Mouse (Mus musculus): ENCODE results near the gene Gprc5d. TPM values are rescaled to one million over a fixed set of nuclear protein-coding genes. Genes with fewer than 3 reads are reported as not detected.

Gene Gprc5d
- total and polyA plus RNA-seq, 3 experiments = not detected

DNA sequence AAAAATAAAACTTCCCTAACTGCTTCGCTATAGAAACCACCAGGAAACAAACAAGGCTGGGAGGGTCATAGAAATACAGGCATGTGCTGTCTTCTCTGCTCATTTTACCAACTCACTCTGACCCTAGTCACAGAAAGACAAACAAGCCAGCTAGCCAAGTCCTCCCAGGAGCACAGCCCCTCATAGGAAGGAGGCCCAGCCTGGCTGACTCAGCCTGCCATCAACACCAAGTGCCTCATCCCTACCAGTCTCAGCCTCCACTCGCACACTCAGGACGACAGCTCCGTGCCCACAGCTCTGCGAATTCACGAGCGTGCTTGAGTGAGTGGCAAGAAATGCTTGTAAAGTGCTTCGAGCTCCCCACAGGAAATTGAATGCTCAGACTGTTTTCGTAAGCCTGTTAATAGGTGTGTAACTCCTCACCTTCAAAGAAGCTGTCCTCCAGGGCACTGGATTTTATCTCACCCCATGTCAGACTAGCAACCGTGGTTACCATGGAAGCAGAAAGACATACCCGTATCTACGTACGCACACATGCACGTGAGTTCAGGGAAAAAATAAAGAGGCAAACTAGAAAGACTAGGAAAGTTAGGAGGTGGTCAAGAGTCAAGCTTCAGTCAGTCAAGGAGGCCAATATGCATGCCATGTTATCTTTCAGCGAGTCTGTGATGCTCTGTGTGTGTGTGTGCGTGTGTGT, 23.5 kb upstream of the Gprc5d start:
- TF ChIP-seq MXI1 (IDR thresholded peaks at IDR 0.05; ENCODE audit: low read depth, low read length) (no peak), PAX5 (IDR thresholded peaks at IDR 0.05; ENCODE audit: low read length) (no peak), ZC3H11A (IDR thresholded peaks at IDR 0.05; ENCODE audit: low read depth, low read length) (no peak), JUND (conservative IDR thresholded peaks at IDR 0.05; ENCODE audit: low read depth, low read length) (no peak), NELFE (IDR thresholded peaks at IDR 0.05; ENCODE audit: low read depth, low read length) (no peak)
- H3K4me1 ChIP-seq (ENCODE audit: control insufficient read depth in 1 of 2, insufficient read depth in 2 of 2) = 0 out of 4 replicates have a peak, but pooled peaks cover 0 to 2% of the 10 kb centered on the region in 2 experiments
- DNase-seq (ENCODE audit: extremely low read depth) = no peak
- H3K4me3 ChIP-seq (replicated peaks in 1 of 3; ENCODE audit: low read depth in 2 of 3, low read length in 2 of 3, poor library complexity in 1 of 3) = no peak overlapping the region
- no peaks in the 10 kb centered on the region for H3K36me3 ChIP-seq (replicated peaks in 1 of 2; ENCODE audit: control insufficient read depth in 1 of 2, insufficient read depth in 1 of 2, low read length in 1 of 2)
- H3K79me2 ChIP-seq (replicated peaks; ENCODE audit: control insufficient read depth, extremely low read depth, insufficient read depth, poor library complexity, severe bottlenecking) = no peaks in the 10 kb centered on the region
- H3K9me3 ChIP-seq (replicated peaks; ENCODE audit: low read length) = no peaks in the 10 kb centered on the region
- H3K9ac ChIP-seq (ENCODE audit: insufficient read depth, low read depth) = no peak overlapping the region
- dilution Hi-C loops (cut with MboI; ENCODE audit: extremely low pct_ligation_motif_present, extremely low pct_unique_long_range_greater_than_20kb, low sequenced_read_pairs) = no loop called here
- no peak overlapping the region for H3K4me2 ChIP-seq (ENCODE audit: insufficient read depth, low read depth, poor library complexity, severe bottlenecking)
- no peak overlapping the region for H3K27ac ChIP-seq (ENCODE audit: insufficient read depth, low read depth)
- H3K27me3 ChIP-seq (replicated peaks) = no peaks in the 10 kb centered on the region
- in situ Hi-C loops (cut with MboI; ENCODE audit: low pct_ligation_motif_present, low pct_unique_long_range_greater_than_20kb, low sequenced_read_pairs) = loop anchor here (10.0 kb wide), 1 partner anchor 57 kb away; no protein-coding TSS in a partner anchor

DNA sequence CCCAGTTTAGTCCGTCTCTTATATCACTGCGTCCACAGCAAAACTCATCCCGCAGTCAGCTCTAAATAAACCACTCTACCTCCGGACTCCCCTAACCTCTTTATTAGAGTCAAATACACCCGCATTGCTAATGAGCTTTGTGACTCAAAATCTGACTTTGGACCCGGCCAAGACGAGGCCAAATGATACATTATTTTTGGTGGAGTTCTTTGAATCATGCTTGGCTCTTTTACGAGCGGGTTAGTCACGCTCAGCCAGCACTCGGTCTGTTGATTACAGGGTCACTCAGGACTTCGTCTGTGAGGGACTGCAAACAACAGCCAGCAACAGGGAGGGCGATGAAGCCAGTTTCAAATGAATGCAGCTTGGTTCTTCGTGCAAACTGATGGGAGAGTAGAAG, 20.7 kb upstream of the Gprc5d start:
- DNase-seq (ENCODE audit: extremely low read depth) = no peak
- no peaks in the 10 kb centered on the region for H3K36me3 ChIP-seq (replicated peaks in 1 of 2; ENCODE audit: control insufficient read depth in 1 of 2, insufficient read depth in 1 of 2, low read length in 1 of 2)
- H3K9me3 ChIP-seq (replicated peaks; ENCODE audit: low read length) = no peaks in the 10 kb centered on the region
- no peaks in the 10 kb centered on the region for H3K79me2 ChIP-seq (replicated peaks; ENCODE audit: control insufficient read depth, extremely low read depth, insufficient read depth, poor library complexity, severe bottlenecking)
- no peaks in the 10 kb centered on the region for H3K27me3 ChIP-seq (replicated peaks)
- H3K4me1 ChIP-seq (ENCODE audit: control insufficient read depth in 1 of 2, insufficient read depth in 2 of 2) = 0 out of 4 replicates have a peak, but pooled peaks cover 0 to 2% of the 10 kb centered on the region in 2 experiments
- dilution Hi-C loops (cut with MboI; ENCODE audit: extremely low pct_ligation_motif_present, extremely low pct_unique_long_range_greater_than_20kb, low sequenced_read_pairs) (no loop called here), in situ Hi-C loops (cut with MboI; ENCODE audit: low pct_ligation_motif_present, low pct_unique_long_range_greater_than_20kb, low sequenced_read_pairs) (no loop called here)
- no peak for TF ChIP-seq JUN (IDR thresholded peaks at IDR 0.05; ENCODE audit: insufficient read depth, low read depth, low read length)
- TF ChIP-seq CHD1 (IDR thresholded peaks at IDR 0.05; ENCODE audit: low read depth, low read length) = no peak
- TF ChIP-seq MYC (IDR thresholded peaks at IDR 0.05; ENCODE audit: low read depth, low read length) = no peak
- H3K27ac ChIP-seq (ENCODE audit: insufficient read depth, low read depth) = no peak overlapping the region
- H3K9ac ChIP-seq (ENCODE audit: insufficient read depth, low read depth) = no peak overlapping the region
- no peak overlapping the region for H3K4me2 ChIP-seq (ENCODE audit: insufficient read depth, low read depth, poor library complexity, severe bottlenecking)
- H3K4me3 ChIP-seq (replicated peaks in 1 of 3; ENCODE audit: low read depth in 2 of 3, low read length in 2 of 3, poor library complexity in 1 of 3) = no peak overlapping the region

DNA sequence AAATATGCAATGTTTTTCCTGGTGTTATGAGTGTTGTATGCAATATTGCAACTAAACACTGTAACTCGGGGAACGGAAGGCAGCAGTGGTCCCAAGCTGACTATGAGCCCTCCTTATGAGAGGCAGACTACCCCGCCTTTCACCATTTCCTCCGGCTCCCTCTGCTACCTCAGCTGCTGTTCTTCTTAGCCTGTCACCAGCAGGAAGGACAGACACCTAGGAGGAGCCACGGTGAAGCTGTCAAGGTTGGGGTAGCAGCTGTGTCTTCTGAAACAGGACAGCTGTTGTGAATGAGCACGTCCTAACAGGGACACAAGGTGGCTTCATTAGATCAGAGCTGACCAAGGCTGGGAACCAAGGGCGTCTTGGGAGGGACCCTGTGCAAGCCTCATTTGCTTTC, 20.1 kb upstream of the Gprc5d start:
- Histone ChIP-seq H3K79me2 (replicated peaks; ENCODE audit: control insufficient read depth, extremely low read depth, insufficient read depth, poor library complexity, severe bottlenecking) (no peaks in the 10 kb centered on the region), H3K9me3 (replicated peaks; ENCODE audit: low read length) (no peaks in the 10 kb centered on the region), H3K27ac (ENCODE audit: insufficient read depth, low read depth) (no peak overlapping the region), H3K9ac (ENCODE audit: insufficient read depth, low read depth) (no peak overlapping the region), H3K27me3 (replicated peaks) (no peaks in the 10 kb centered on the region), H3K36me3 (replicated peaks in 1 of 2; ENCODE audit: control insufficient read depth in 1 of 2, insufficient read depth in 1 of 2, low read length in 1 of 2) (no peaks in the 10 kb centered on the region), H3K4me2 (ENCODE audit: insufficient read depth, low read depth, poor library complexity, severe bottlenecking) (no peak overlapping the region), H3K4me1 (ENCODE audit: control insufficient read depth in 1 of 2, insufficient read depth in 2 of 2) (0 out of 4 replicates have a peak, but pooled peaks cover 0 to 2% of the 10 kb centered on the region in 2 experiments), H3K4me3 (replicated peaks in 1 of 3; ENCODE audit: low read depth in 2 of 3, low read length in 2 of 3, poor library complexity in 1 of 3) (no peak overlapping the region)
- in situ Hi-C loops (cut with MboI; ENCODE audit: low pct_ligation_motif_present, low pct_unique_long_range_greater_than_20kb, low sequenced_read_pairs) (no loop called here), dilution Hi-C loops (cut with MboI; ENCODE audit: extremely low pct_ligation_motif_present, extremely low pct_unique_long_range_greater_than_20kb, low sequenced_read_pairs) (no loop called here)
- TF ChIP-seq MAFK (IDR thresholded peaks at IDR 0.05; ENCODE audit: insufficient replicate concordance, low read length) (no peak), MAZ (IDR thresholded peaks at IDR 0.05; ENCODE audit: low read depth, low read length) (no peak), USF2 (conservative IDR thresholded peaks at IDR 0.05; ENCODE audit: low read depth, low read length) (no peak), GABPA (IDR thresholded peaks at IDR 0.05; ENCODE audit: insufficient replicate concordance, low read depth, low read length) (no peak), MAX (IDR thresholded peaks at IDR 0.05; ENCODE audit: low read length) (no peak), PAX5 (IDR thresholded peaks at IDR 0.05; ENCODE audit: low read length) (no peak), NRF1 (IDR thresholded peaks at IDR 0.05; ENCODE audit: low read depth, low read length) (no peak), TBP (conservative IDR thresholded peaks at IDR 0.05; ENCODE audit: low read depth, low read length) (no peak), POLR2A (IDR thresholded peaks at IDR 0.05; ENCODE audit: low read depth, low read length) (no peak), ZNF384 (IDR thresholded peaks at IDR 0.05; ENCODE audit: low read depth, low read length) (no peak), JUN (IDR thresholded peaks at IDR 0.05; ENCODE audit: insufficient read depth, low read depth, low read length) (no peak), EP300 (IDR thresholded peaks at IDR 0.05; ENCODE audit: low read length) (no peak), RCOR1 (conservative IDR thresholded peaks at IDR 0.05; ENCODE audit: low read depth, low read length) (no peak), JUND (conservative IDR thresholded peaks at IDR 0.05; ENCODE audit: low read depth, low read length) (no peak), CTCF (conservative IDR thresholded peaks at IDR 0.05 in 1 of 2, IDR thresholded peaks at IDR 0.05 in 1 of 2; ENCODE audit: low read depth in 2 of 2, low read length in 2 of 2) (no peak), ZC3H11A (IDR thresholded peaks at IDR 0.05; ENCODE audit: low read depth, low read length) (no peak), CHD2 (IDR thresholded peaks at IDR 0.05; ENCODE audit: low read length) (no peak), USF1 (IDR thresholded peaks at IDR 0.05; ENCODE audit: low read depth, low read length) (no peak), MEF2A (IDR thresholded peaks at IDR 0.05; ENCODE audit: borderline replicate concordance, low read depth, low read length) (no peak)
- DNase-seq (ENCODE audit: extremely low read depth) = no peak
